In genomic region chr5:142391691-142392090, GRCm38 (mm10) we compare ENCODE assay signal across 14 mouse cellular contexts. TPM values are rescaled to one million over a fixed set of nuclear protein-coding genes. Genes with fewer than 3 reads are reported as not detected.
A peak's percentile ranks its signal among the peaks of the same experiment; 100 is the strongest.
DNase-seq lines count a peak whose midpoint lies in the region; ATAC-seq lines count a peak whose summit lies in the region.
"Had no signal": no experiment of that assay in that cellular context is flagged by ENCODE, and none has a peak within 500 bp of the region (broad histone marks: within the 10 kb centered on the region; RNA-seq: fewer than 3 reads in every experiment).

No protein-coding gene starts in this region.

- H3K9me3 ChIP-seq in forebrain, embryonic 15.5 days = no peaks in the 10 kb centered on the region
- H3K9me3 ChIP-seq in forebrain, embryonic 14.5 days (replicated peaks; ENCODE audit: control insufficient read depth, low read length) = no peaks in the 10 kb centered on the region
- H3K9me3 ChIP-seq in kidney, embryonic 15.5 days (replicated peaks) = no peaks in the 10 kb centered on the region
- H3K9me3 ChIP-seq in limb, embryonic 12.5 days = no peaks in the 10 kb centered on the region; the same call in 1 of the 2 replicates
- H3K9me3 ChIP-seq: G1E had no signal

- no peak overlapping the region for H3K4me3 ChIP-seq in forebrain, embryonic 15.5 days
- H3K4me3 ChIP-seq in forebrain, embryonic 14.5 days (ENCODE audit: low read depth, low read length) = no peak overlapping the region
- no peak overlapping the region for H3K4me3 ChIP-seq in kidney, embryonic 15.5 days (replicated peaks)
- H3K4me3 ChIP-seq in limb, embryonic 12.5 days (replicated peaks) = no peak overlapping the region
- H3K4me3 ChIP-seq: erythroblast, embryonic 14.5 days; liver, embryonic 15.5 days had no signal

- WGBS in forebrain, embryonic 15.5 days = 47% methylated on average over 5 of the region's 5 CpGs
- 42% methylated on average over 5 of the region's 5 CpGs for WGBS in forebrain, embryonic 14.5 days
- 79% methylated on average over 5 of the region's 5 CpGs for WGBS in kidney, embryonic 15.5 days
- WGBS in limb, embryonic 12.5 days = 87% methylated on average over 5 of the region's 5 CpGs

- DNase-seq in forebrain, embryonic 14.5 days (ENCODE audit: low spot score) = no peak
- no peak for DNase-seq in kidney, postnatal 10 days
- no peak for DNase-seq in left cerebral cortex, postnatal 36 days (ENCODE audit: low spot score in 2 of 2)
- DNase-seq in lung, postnatal 25 days (ENCODE audit: low spot score) = no peak
- DNase-seq: cerebellum, adult 11-12 months; kidney, adult 2 months; retina, postnatal 1 day had no signal

- ATAC-seq in forebrain, embryonic 15.5 days (replicated peaks) = no peak
- ATAC-seq in forebrain, embryonic 14.5 days = no peak
- no peak for ATAC-seq in kidney, embryonic 15.5 days (replicated peaks; ENCODE audit: low FRiP score)
- ATAC-seq in CD4-positive, CD25-positive, alpha-beta regulatory T cell, adult 4 months = peak; percentile 78
- ATAC-seq in limb, embryonic 12.5 days (ENCODE audit: insufficient number of reproducible peaks, insufficient read depth, low FRiP score, low TSS enrichment, low read depth) = no peak

- H3K4me2 ChIP-seq in forebrain, embryonic 15.5 days (replicated peaks) = no peak overlapping the region
- no peak overlapping the region for H3K4me2 ChIP-seq in forebrain, embryonic 14.5 days (ENCODE audit: low read length)
- no peak overlapping the region for H3K4me2 ChIP-seq in kidney, embryonic 15.5 days
- H3K4me2 ChIP-seq in limb, embryonic 12.5 days = no peak overlapping the region
- H3K4me2 ChIP-seq: liver, embryonic 15.5 days had no signal

- 0 out of 2 replicates have a peak overlapping the region, but pooled peaks have one; percentile 1 for H3K27ac ChIP-seq in forebrain, embryonic 15.5 days (replicated peaks)
- H3K27ac ChIP-seq in forebrain, embryonic 14.5 days (ENCODE audit: low read depth, low read length) = no peak overlapping the region
- 0 out of 2 replicates have a peak overlapping the region, but pooled peaks have one; percentile 3 for H3K27ac ChIP-seq in kidney, embryonic 15.5 days
- H3K27ac ChIP-seq in limb, embryonic 12.5 days = peak overlapping the region; percentile 50; the same call in 1 of the 2 replicates
- H3K27ac ChIP-seq: liver, embryonic 15.5 days had no signal

- intact Hi-C loops in left cerebral cortex, postnatal 36 days (cut with DNase I) = no loop called here

- no peaks in the 10 kb centered on the region for H3K36me3 ChIP-seq in forebrain, embryonic 15.5 days
- H3K36me3 ChIP-seq in forebrain, embryonic 14.5 days (ENCODE audit: control insufficient read depth, insufficient read depth, low read length) = no peaks in the 10 kb centered on the region
- no peaks in the 10 kb centered on the region for H3K36me3 ChIP-seq in kidney, embryonic 15.5 days
- no peaks in the 10 kb centered on the region for H3K36me3 ChIP-seq in limb, embryonic 12.5 days
- H3K36me3 ChIP-seq: G1E; liver, embryonic 15.5 days had no signal

- H3K9ac ChIP-seq in forebrain, embryonic 15.5 days (replicated peaks) = no peak overlapping the region
- no peak overlapping the region for H3K9ac ChIP-seq in forebrain, embryonic 14.5 days (ENCODE audit: low read length)
- no peak overlapping the region for H3K9ac ChIP-seq in kidney, embryonic 15.5 days
- no peak overlapping the region for H3K9ac ChIP-seq in limb, embryonic 12.5 days (replicated peaks)
- H3K9ac ChIP-seq: liver, embryonic 15.5 days had no signal

- H3K4me1 ChIP-seq in forebrain, embryonic 15.5 days = peaks cover 5% of the 10 kb centered on the region
- H3K4me1 ChIP-seq in forebrain, embryonic 14.5 days (ENCODE audit: control insufficient read depth, insufficient read depth, low read length) = peaks cover 8% of the 10 kb centered on the region
- H3K4me1 ChIP-seq in kidney, embryonic 15.5 days = peaks cover 21% of the 10 kb centered on the region
- peaks cover 27% of the 10 kb centered on the region for H3K4me1 ChIP-seq in limb, embryonic 12.5 days (replicated peaks)
- H3K4me1 ChIP-seq: liver, embryonic 15.5 days had no signal

- no peaks in the 10 kb centered on the region for H3K27me3 ChIP-seq in forebrain, embryonic 15.5 days
- H3K27me3 ChIP-seq in forebrain, embryonic 14.5 days (replicated peaks; ENCODE audit: control insufficient read depth, insufficient read depth, low read length) = no peaks in the 10 kb centered on the region
- H3K27me3 ChIP-seq in kidney, embryonic 15.5 days = no peaks in the 10 kb centered on the region
- no peaks in the 10 kb centered on the region for H3K27me3 ChIP-seq in limb, embryonic 12.5 days
- H3K27me3 ChIP-seq: liver, embryonic 15.5 days had no signal

RNA-seq across cellular contexts. Expression of gene Foxk1, which starts 9.6 kb away (rescaled TPM):
- polyA plus RNA-seq in forebrain, embryonic 15.5 days (2015; fragmentation: Nextera tagmentation; extraction: Ambion mirVana) = 3.9 TPM in 2 replicates
- 1.8 and 2.8 TPM in 2 replicates for polyA plus RNA-seq in forebrain, embryonic 14.5 days (2014; fragmentation: Nextera tagmentation; extraction: Ambion mirVana)
- 6.4 and 7.7 TPM in 2 replicates for polyA plus RNA-seq in kidney, embryonic 15.5 days (2015; fragmentation: Nextera tagmentation; extraction: Ambion mirVana)
- 10 to 100 TPM in 1 of 2 experiments, 1 to 10 TPM in 1; 8.2 to 13.2 TPM for polyA plus RNA-seq in CD4-positive, CD25-positive, alpha-beta regulatory T cell, adult 4 months (2017; shearing (Covaris generic))
- 6.4 and 7.0 TPM in 2 replicates for polyA plus RNA-seq in limb, embryonic 12.5 days (2016; fragmentation: Nextera tagmentation; extraction: Ambion mirVana)
- 10 to 100 TPM; 42.4 to 42.5 TPM for total RNA-seq in left cerebral cortex, postnatal 36 days (2021)
